Mouse (Mus musculus) heart, embryonic 14.5 days (tissue): ENCODE measurements around the gene D630003M21Rik. TPM values are rescaled to one million over a fixed set of nuclear protein-coding genes. Genes with fewer than 3 reads are reported as not detected.

Experiments used
- ATAC-seq: fragments of 200-750 bp; cut with Nextera tagmentation; 2 replicates; pipeline ENCODE4 v1.8.0; 2017; ENCODE audit warnings: low read depth, moderate TSS enrichment; ENCODE audit not compliant: insufficient number of reproducible peaks, insufficient read depth, low FRiP score
- H3K27ac ChIP-seq, 2 experiments: fragments of 200-500 bp in 1 of 2; fragments of 300-500 bp in 1 of 2; sonication (generic) in 1 of 2; replicated peaks in 1 of 2; 2 replicates each; pipeline ENCODE4 v1.5.1; 2012 to 2014; ENCODE audit warnings: low read depth in 2 of 2, low read length in 2 of 2, control low read depth in 1 of 2, mild to moderate bottlenecking in 1 of 2, mixed read lengths in 1 of 2; ENCODE audit not compliant: control insufficient read depth in 1 of 2, insufficient read depth in 1 of 2
- H3K27me3 ChIP-seq: fragments of 300-500 bp; sonication (generic); 2 replicates; pipeline ENCODE4 v1.6.1; 2014; ENCODE audit warnings: mild to moderate bottlenecking, low read length, control low read depth; ENCODE audit not compliant: control insufficient read depth, insufficient read depth
- H3K36me3 ChIP-seq: fragments of 300-500 bp; sonication (generic); 2 replicates; pipeline ENCODE4 v1.6.1; 2014; ENCODE audit warnings: mild to moderate bottlenecking, control low read depth, low read length, mixed read lengths; ENCODE audit not compliant: control insufficient read depth, insufficient read depth
- H3K4me1 ChIP-seq, 2 experiments: fragments of 200-500 bp in 1 of 2; fragments of 300-500 bp in 1 of 2; sonication (generic) in 1 of 2; 2 replicates each; pipeline ENCODE4 v1.6.1; 2012 to 2014; ENCODE audit warnings: low read length in 2 of 2, control low read depth in 1 of 2, mixed read lengths in 1 of 2; ENCODE audit not compliant: control insufficient read depth in 2 of 2, insufficient read depth in 2 of 2
- H3K4me2 ChIP-seq: fragments of 300-500 bp; sonication (generic); 2 replicates; pipeline ENCODE4 v1.6.1; 2014; ENCODE audit warnings: mild to moderate bottlenecking, low read length
- H3K4me3 ChIP-seq, 2 experiments: fragments of 200-500 bp in 1 of 2; fragments of 300-500 bp in 1 of 2; sonication (generic) in 1 of 2; 2 replicates each; pipeline ENCODE4 v1.5.1; 2012 to 2014; ENCODE audit warnings: low read length in 2 of 2, mild to moderate bottlenecking in 2 of 2, control low read depth in 1 of 2, low read depth in 1 of 2, moderate library complexity in 1 of 2; ENCODE audit not compliant: control insufficient read depth in 1 of 2, insufficient read depth in 1 of 2
- H3K9ac ChIP-seq: fragments of 300-500 bp; sonication (generic); 2 replicates; pipeline ENCODE4 v1.6.1; 2014; ENCODE audit warnings: mild to moderate bottlenecking, low read length
- H3K9me3 ChIP-seq: fragments of 300-500 bp; sonication (generic); 2 replicates; pipeline ENCODE4 v1.6.1; 2016; ENCODE audit warnings: low read length, control low read depth; ENCODE audit not compliant: control insufficient read depth
- WGBS: fragments of 180-500 bp; shearing (Covaris S2); extraction: QIAGEN DNeasy Blood & Tissue Kit; methylation state at CpG from one replicate; pipeline ENCODE4 v1.1.7; 2014; 5-methylcytosine and 5-hydroxymethylcytosine counted together
- polyA plus RNA-seq: library from polyadenylated mRNA; unstranded; fragments of >200 nt; fragmentation: Nextera tagmentation; extraction: Ambion mirVana; gene quantifications from 2 replicates; pipeline ENCODE4 v1.2.1, GENCODE M21; 2014

D630003M21Rik gene
- polyA plus RNA-seq, 1 experiment from 2014 or later: 1.3 TPM

- Histone ChIP-seq H3K9me3 (no peaks in the 10 kb centered on the region), H3K27ac (peak overlapping the region; percentile 72 to 99), H3K4me1 (peaks cover 34 to 50% of the 10 kb centered on the region in 2 experiments), H3K36me3 (peaks cover 22% of the 10 kb centered on the region), H3K4me2 (peak overlapping the region; percentile 85), H3K27me3 (no peaks in the 10 kb centered on the region), H3K9ac (peak overlapping the region; percentile 95), H3K4me3 (peak overlapping the region; percentile 71 to 74)
- ATAC-seq: no peak
- WGBS: 18% methylated on average over 5 of the region's 5 CpGs
Measured at GRCm38 (mm10) chr2:158145528-158146065, 83.4 kb downstream of the D630003M21Rik start.

GRCm38 (mm10) chr2:158144750-158145527 is 84.1 kb downstream of the D630003M21Rik start:
- peaks cover 39 to 56% of the 10 kb centered on the region in 2 experiments for H3K4me1 ChIP-seq
- H3K4me2 ChIP-seq: peak overlapping the region; percentile 85
- H3K9ac ChIP-seq: peak overlapping the region; percentile 95
- ATAC-seq: no peak
- no peaks in the 10 kb centered on the region for H3K27me3 ChIP-seq
- 42% methylated on average over 6 of the region's 6 CpGs for WGBS
- no peaks in the 10 kb centered on the region for H3K9me3 ChIP-seq
- H3K4me3 ChIP-seq: peak overlapping the region; percentile 71 to 74
- H3K36me3 ChIP-seq: peaks cover 27% of the 10 kb centered on the region
- H3K27ac ChIP-seq: peak overlapping the region; percentile 72 to 99

GRCm38 (mm10) chr2:158144263-158144662 is 84.8 kb downstream of the D630003M21Rik start:
- peak overlapping the region; percentile 95 for H3K9ac ChIP-seq
- no peaks in the 10 kb centered on the region for H3K9me3 ChIP-seq
- H3K4me3 ChIP-seq: peak overlapping the region; percentile 71 to 74
- WGBS: 43% methylated on average over 8 of the region's 8 CpGs
- H3K27ac ChIP-seq: peak overlapping the region; percentile 72 to 99
- ATAC-seq: no peak
- H3K36me3 ChIP-seq: peaks cover 29% of the 10 kb centered on the region
- no peaks in the 10 kb centered on the region for H3K27me3 ChIP-seq
- peak overlapping the region; percentile 85 for H3K4me2 ChIP-seq
- peaks cover 41 to 62% of the 10 kb centered on the region in 2 experiments for H3K4me1 ChIP-seq

- H3K4me1 ChIP-seq: peaks cover 45 to 66% of the 10 kb centered on the region in 2 experiments
Measured at GRCm38 (mm10) chr2:158143816-158144215, 85.2 kb downstream of the D630003M21Rik start.

GRCm38 (mm10) chr2:158142981-158143380 is 86.0 kb downstream of the D630003M21Rik start:
- Histone ChIP-seq H3K27me3 (no peaks in the 10 kb centered on the region), H3K9ac (peak overlapping the region; percentile 67), H3K36me3 (peaks cover 42% of the 10 kb centered on the region), H3K4me3 (peak overlapping the region in 1 of 2 experiments; percentile 71; a peak in 2 of 4 replicates), H3K4me1 (peaks cover 51 to 74% of the 10 kb centered on the region in 2 experiments), H3K27ac (peak overlapping the region; percentile 81 to 99), H3K4me2 (peak overlapping the region; percentile 85), H3K9me3 (no peaks in the 10 kb centered on the region)
- WGBS: 75% methylated on average over 18 of the region's 18 CpGs
- no peak for ATAC-seq

More at GRCm38 (mm10) chr2:158143816-158144215, 85.2 kb downstream of the D630003M21Rik start:
- no peaks in the 10 kb centered on the region for H3K9me3 ChIP-seq
- H3K27ac ChIP-seq: peak overlapping the region; percentile 72 to 99
- WGBS: 46% methylated on average over 3 of the region's 3 CpGs
- H3K4me3 ChIP-seq: peak overlapping the region; percentile 71 to 74
- H3K36me3 ChIP-seq: peaks cover 34% of the 10 kb centered on the region
- H3K4me2 ChIP-seq: peak overlapping the region; percentile 85
- ATAC-seq: no peak
- peak overlapping the region; percentile 95 for H3K9ac ChIP-seq
- no peaks in the 10 kb centered on the region for H3K27me3 ChIP-seq

GRCm38 (mm10) chr2:158141690-158142440 is 87.2 kb downstream of the D630003M21Rik start:
- peaks cover 53% of the 10 kb centered on the region for H3K36me3 ChIP-seq
- peak overlapping the region; percentile 85 for H3K4me2 ChIP-seq
- H3K9me3 ChIP-seq: no peaks in the 10 kb centered on the region
- peak; percentile 55 for ATAC-seq
- H3K27ac ChIP-seq: peak overlapping the region; percentile 81 to 99
- H3K4me1 ChIP-seq: peaks cover 56 to 76% of the 10 kb centered on the region in 2 experiments
- WGBS: 13% methylated on average over 7 of the region's 7 CpGs
- H3K9ac ChIP-seq: peak overlapping the region; percentile 66; the same call in 1 of the 2 replicates
- no peaks in the 10 kb centered on the region for H3K27me3 ChIP-seq
- H3K4me3 ChIP-seq: no peak overlapping the region

GRCm38 (mm10) chr2:158141271-158141670 is 87.8 kb downstream of the D630003M21Rik start:
- Histone ChIP-seq H3K4me1 (peaks cover 56 to 79% of the 10 kb centered on the region in 2 experiments), H3K4me2 (peak overlapping the region; percentile 27), H3K36me3 (peaks cover 59% of the 10 kb centered on the region), H3K4me3 (no peak overlapping the region), H3K27me3 (no peaks in the 10 kb centered on the region), H3K9ac (peak overlapping the region; percentile 66), H3K27ac (peak overlapping the region; percentile 81 to 99), H3K9me3 (no peaks in the 10 kb centered on the region)
- no peak for ATAC-seq
- WGBS: 54% methylated on average over 7 of the region's 7 CpGs
